Mouse (Mus musculus) 416B (cell line): Measurements from ENCODE around the gene Rrn3.

Source experiments
- DNase-seq: peaks from one replicate; pipeline ENCODE4 v3.0.0; 2011; ENCODE audit warnings: low read depth

Gene Rrn3

DNA sequence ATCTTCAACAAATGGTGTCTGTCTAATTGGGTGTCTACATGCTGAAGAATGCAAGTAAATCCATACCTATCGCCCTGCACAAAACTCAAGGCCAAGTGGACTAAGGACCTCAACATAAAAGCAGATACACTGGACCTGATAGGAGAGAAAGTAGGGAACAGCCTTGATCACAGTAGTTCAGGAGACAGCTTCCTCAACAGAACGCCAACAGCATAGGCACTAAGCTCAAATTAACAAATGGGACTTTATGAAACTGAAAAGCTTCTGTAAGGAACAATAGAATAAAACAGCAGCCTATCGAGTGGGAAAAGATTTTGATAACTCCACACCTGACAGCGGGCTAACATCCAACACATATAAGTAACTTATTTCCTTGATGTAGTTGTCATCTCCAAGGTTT lies 70.9 kb downstream of the Rrn3 start:
- DNase-seq, result no peak

DNA sequence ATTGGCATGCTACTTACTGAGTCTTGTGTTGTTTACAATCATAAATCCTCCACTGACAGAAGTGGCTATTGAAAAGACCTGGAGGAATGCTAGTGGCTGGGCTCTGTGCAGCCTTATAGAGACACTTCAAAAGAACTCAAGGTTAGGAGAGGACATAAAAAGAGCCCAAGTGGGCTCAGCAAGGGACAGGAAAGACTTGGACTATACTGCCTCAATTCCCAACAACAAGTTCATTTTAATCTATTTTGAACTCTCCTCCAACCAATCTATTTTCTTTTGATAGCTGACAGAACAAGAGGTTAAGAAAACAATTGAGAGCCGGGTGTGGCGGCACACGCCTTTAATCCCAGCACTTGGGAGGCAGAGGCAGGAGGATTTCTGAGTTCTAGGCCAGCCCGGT lies 73.4 kb downstream of the Rrn3 start:
- no peak for DNase-seq
